Mouse (Mus musculus) embryonic facial prominence, embryonic 14.5 days (tissue): ENCODE results near the gene Pole3. TPM values are rescaled to one million over a fixed set of nuclear protein-coding genes. Genes with fewer than 3 reads are reported as not detected.
A peak's percentile ranks its signal among the peaks of the same experiment; 100 is the strongest.

Experiments used
- ATAC-seq: fragments of 200-750 bp; cut with Nextera tagmentation; 2 replicates; pipeline ENCODE4 v1.8.0; 2017; ENCODE audit warnings: low read depth, moderate number of reproducible peaks, moderate TSS enrichment
- DNase-seq: peaks from one replicate; pipeline ENCODE4 v3.0.0-alpha.2; 2015; ENCODE audit warnings: low spot score
- H3K27ac ChIP-seq: fragments of 300-500 bp; sonication (generic); replicated peaks from 2 replicates; pipeline ENCODE4 v1.5.1; 2014; ENCODE audit warnings: low read depth, mild to moderate bottlenecking, low read length, moderate library complexity
- H3K27me3 ChIP-seq: fragments of 300-500 bp; sonication (generic); replicated peaks from 2 replicates; pipeline ENCODE4 v1.6.1; 2014; ENCODE audit warnings: low read length; ENCODE audit not compliant: control insufficient read depth, insufficient read depth
- H3K36me3 ChIP-seq: fragments of 300-500 bp; sonication (generic); 2 replicates; pipeline ENCODE4 v1.6.1; 2014; ENCODE audit warnings: low read length, mixed read lengths; ENCODE audit not compliant: control insufficient read depth, insufficient read depth
- H3K4me1 ChIP-seq: fragments of 300-500 bp; sonication (generic); 2 replicates; pipeline ENCODE4 v1.6.1; 2014; ENCODE audit warnings: antibody characterized with exemption, low read length; ENCODE audit not compliant: control insufficient read depth, insufficient read depth
- H3K4me2 ChIP-seq: fragments of 300-500 bp; sonication (generic); 2 replicates; pipeline ENCODE4 v1.6.1; 2014; ENCODE audit warnings: low read depth, mild to moderate bottlenecking, low read length, moderate library complexity, mixed read lengths
- H3K4me3 ChIP-seq: fragments of 300-500 bp; sonication (generic); 2 replicates; pipeline ENCODE4 v1.5.1; 2014; ENCODE audit warnings: low read depth, mild to moderate bottlenecking, low read length
- H3K9ac ChIP-seq: fragments of 300-500 bp; sonication (generic); 2 replicates; pipeline ENCODE4 v1.6.1; 2014; ENCODE audit warnings: low read depth, mild to moderate bottlenecking, low read length, moderate library complexity, mixed read lengths
- H3K9me3 ChIP-seq: fragments of 300-500 bp; sonication (generic); 2 replicates; pipeline ENCODE4 v1.6.1; 2016; ENCODE audit warnings: low read length; ENCODE audit not compliant: control insufficient read depth
- WGBS: fragments of 180-500 bp; shearing (Covaris S2); extraction: QIAGEN DNeasy Blood & Tissue Kit; methylation state at CpG from one replicate; pipeline ENCODE4 v1.1.7; 2014; 5-methylcytosine and 5-hydroxymethylcytosine counted together
- polyA plus RNA-seq: library from polyadenylated mRNA; unstranded; fragments of >200 nt; fragmentation: Nextera tagmentation; extraction: Ambion mirVana; gene quantifications from 2 replicates; pipeline ENCODE4 v1.2.1, GENCODE M21; 2014

Pole3 gene
- polyA plus RNA-seq = 66.3 and 72.7 TPM in 2 replicates

GRCm38 (mm10) chr4:62524651-62525488, at the start of gene Pole3, which contains the start of gene 4933430I17Rik:
TSS of gene Pole3 (minus strand) at chr4:62525068.
TSS of gene 4933430I17Rik (plus strand) at chr4:62525369.
- Histone ChIP-seq H3K4me3 (peak within 1 kb of the TSS; percentile 68), H3K36me3 (peaks cover 15% of the 10 kb centered on the region), H3K4me1 (peaks cover 13% of the 10 kb centered on the region), H3K27ac (peak within 1 kb of the TSS; percentile 92), H3K4me2 (peak within 1 kb of the TSS; percentile 83), H3K9me3 (no peaks in the 10 kb centered on the region), H3K9ac (peak within 1 kb of the TSS; percentile 85), H3K27me3 (no peaks in the 10 kb centered on the region)
- peak; percentile 99 for DNase-seq
- ATAC-seq = peak; percentile 99
- WGBS = under 1% methylated on average over 59 of the region's 59 CpGs

DNA sequence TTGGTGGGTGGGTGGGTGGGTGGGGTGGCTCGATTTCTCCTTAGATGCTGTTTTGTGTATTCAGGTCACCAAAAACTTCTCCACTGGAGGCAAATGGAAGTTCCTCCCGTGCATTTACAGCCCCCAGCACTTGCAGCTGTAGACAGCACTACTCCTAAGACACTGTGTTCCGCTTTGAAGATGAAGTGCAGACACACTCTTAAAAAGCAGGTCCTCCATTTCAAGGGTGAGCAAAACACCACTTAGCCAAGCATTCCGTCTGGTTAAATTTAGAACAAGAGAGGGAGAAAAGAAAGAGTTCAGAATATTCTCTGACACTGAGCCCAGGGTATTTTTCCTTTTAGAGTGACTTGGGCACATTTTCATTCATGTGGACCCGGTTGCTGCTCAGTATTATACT, 45.2 kb upstream of the Pole3 start:
- H3K4me2 ChIP-seq = no peak overlapping the region
- H3K4me1 ChIP-seq = no peaks in the 10 kb centered on the region
- no peak overlapping the region for H3K4me3 ChIP-seq
- H3K27me3 ChIP-seq = no peaks in the 10 kb centered on the region
- DNase-seq (no peak), ATAC-seq (no peak)
- H3K9ac ChIP-seq = no peak overlapping the region
- no peaks in the 10 kb centered on the region for H3K9me3 ChIP-seq
- H3K36me3 ChIP-seq = no peaks in the 10 kb centered on the region
- WGBS = 42% methylated on average over 5 of the region's 5 CpGs
- no peak overlapping the region for H3K27ac ChIP-seq

- no peak for ATAC-seq
- no peak overlapping the region for H3K9ac ChIP-seq
- WGBS = 91% methylated on average over 5 of the region's 5 CpGs
- no peak for DNase-seq
- no peak overlapping the region for H3K4me3 ChIP-seq
- H3K27ac ChIP-seq = no peak overlapping the region
- no peaks in the 10 kb centered on the region for H3K4me1 ChIP-seq
- H3K4me2 ChIP-seq = no peak overlapping the region
- no peaks in the 10 kb centered on the region for H3K36me3 ChIP-seq
- H3K27me3 ChIP-seq = no peaks in the 10 kb centered on the region
- no peaks in the 10 kb centered on the region for H3K9me3 ChIP-seq
These were observed 44.7 kb upstream of the Pole3 start for GRCm38 (mm10) chr4:62569603-62570002.

- H3K36me3 ChIP-seq = no peaks in the 10 kb centered on the region
- H3K27ac ChIP-seq = no peak overlapping the region
- H3K27me3 ChIP-seq = no peaks in the 10 kb centered on the region
- ATAC-seq (no peak), DNase-seq (no peak)
- no peaks in the 10 kb centered on the region for H3K9me3 ChIP-seq
- H3K4me3 ChIP-seq = no peak overlapping the region
- WGBS = 91% methylated on average over 1 of the region's 1 CpGs
- H3K4me1 ChIP-seq = no peaks in the 10 kb centered on the region
- no peak overlapping the region for H3K9ac ChIP-seq
- no peak overlapping the region for H3K4me2 ChIP-seq
These were observed 43.5 kb upstream of the Pole3 start for GRCm38 (mm10) chr4:62568359-62568758.

GRCm38 (mm10) chr4:62567696-62568095, 42.8 kb upstream of the Pole3 start:
- H3K4me3 ChIP-seq = no peak overlapping the region
- ATAC-seq (no peak), DNase-seq (no peak)
- no peaks in the 10 kb centered on the region for H3K36me3 ChIP-seq
- H3K27me3 ChIP-seq = no peaks in the 10 kb centered on the region
- H3K27ac ChIP-seq = no peak overlapping the region
- H3K9ac ChIP-seq = no peak overlapping the region
- no peaks in the 10 kb centered on the region for H3K9me3 ChIP-seq
- 82% methylated on average over 6 of the region's 6 CpGs for WGBS
- H3K4me2 ChIP-seq = no peak overlapping the region
- H3K4me1 ChIP-seq = no peaks in the 10 kb centered on the region

DNA sequence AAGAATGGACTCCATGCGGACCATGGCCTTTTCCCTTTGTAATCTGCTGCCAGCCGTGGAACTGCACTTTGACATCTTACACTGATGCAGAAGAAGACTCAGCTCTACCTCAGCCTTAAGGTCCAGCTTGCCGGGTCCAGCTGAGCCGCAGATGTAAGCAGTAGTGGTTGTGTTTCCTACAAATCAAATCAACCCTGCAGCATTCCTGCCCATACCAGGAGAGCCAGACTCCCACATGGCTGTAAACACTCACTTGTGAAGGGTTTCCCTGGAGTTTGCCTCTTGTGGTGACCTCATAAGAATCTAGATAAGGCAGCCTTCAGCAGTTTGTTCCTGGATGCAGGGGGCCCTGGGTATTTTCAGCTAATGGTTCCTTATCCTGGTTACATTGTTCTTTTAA, 41.7 kb upstream of the Pole3 start:
- Histone ChIP-seq H3K9ac (no peak overlapping the region), H3K4me2 (no peak overlapping the region), H3K9me3 (no peaks in the 10 kb centered on the region), H3K27ac (no peak overlapping the region), H3K36me3 (no peaks in the 10 kb centered on the region), H3K4me3 (no peak overlapping the region), H3K27me3 (no peaks in the 10 kb centered on the region), H3K4me1 (no peaks in the 10 kb centered on the region)
- DNase-seq (peak; percentile 20), ATAC-seq (no peak)
- WGBS = 68% methylated on average over 4 of the region's 4 CpGs

DNA sequence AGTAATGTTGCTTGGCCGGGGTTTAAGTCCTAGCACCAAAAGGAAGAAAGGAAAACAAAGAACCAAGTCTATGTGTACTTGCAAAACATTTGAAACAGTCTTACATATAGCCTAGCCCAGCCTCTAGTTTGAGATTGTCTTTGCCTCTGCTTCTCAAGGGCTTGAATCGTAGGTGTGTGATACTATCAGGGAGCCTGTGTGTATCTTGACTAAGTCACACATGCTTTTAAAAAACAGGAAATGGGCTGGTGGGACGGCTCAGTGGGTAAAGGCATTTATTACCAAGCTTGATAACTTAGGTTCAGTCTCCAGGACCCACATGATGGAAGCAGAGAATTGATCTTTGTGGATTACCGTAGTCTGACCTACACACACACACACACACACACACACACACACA, 37.1 kb upstream of the Pole3 start:
- Histone ChIP-seq H3K27me3 (no peaks in the 10 kb centered on the region), H3K9ac (no peak overlapping the region), H3K27ac (no peak overlapping the region), H3K4me1 (no peaks in the 10 kb centered on the region), H3K36me3 (no peaks in the 10 kb centered on the region), H3K9me3 (no peaks in the 10 kb centered on the region), H3K4me2 (no peak overlapping the region), H3K4me3 (no peak overlapping the region)
- DNase-seq (no peak), ATAC-seq (no peak)
- 69% methylated on average over 4 of the region's 4 CpGs for WGBS

- no peak overlapping the region for H3K4me3 ChIP-seq
- H3K27me3 ChIP-seq = no peaks in the 10 kb centered on the region
- H3K27ac ChIP-seq = no peak overlapping the region
- no peaks in the 10 kb centered on the region for H3K36me3 ChIP-seq
- no peak overlapping the region for H3K9ac ChIP-seq
- H3K4me2 ChIP-seq = no peak overlapping the region
- no peak for ATAC-seq
- H3K4me1 ChIP-seq = no peaks in the 10 kb centered on the region
- DNase-seq = no peak
- WGBS = 54% methylated on average over 3 of the region's 3 CpGs
- H3K9me3 ChIP-seq = no peaks in the 10 kb centered on the region
These were observed 36.7 kb upstream of the Pole3 start for GRCm38 (mm10) chr4:62561630-62562001.
